Mouse (Mus musculus) limb, embryonic 14.5 days (tissue): ENCODE results near the gene Mt4. TPM values are rescaled to one million over a fixed set of nuclear protein-coding genes. Genes with fewer than 3 reads are reported as not detected.

Experiments
- ATAC-seq: fragments of 200-750 bp; cut with Nextera tagmentation; 2 replicates; pipeline ENCODE4 v1.8.0; 2017; ENCODE audit warnings: low read depth, moderate number of reproducible peaks, moderate TSS enrichment; ENCODE audit not compliant: low FRiP score
- DNase-seq: peaks from one replicate; pipeline ENCODE4 v3.0.0-alpha.2; 2015; ENCODE audit warnings: low spot score
- H3K27ac ChIP-seq: fragments of 300-500 bp; sonication (generic); replicated peaks from 2 replicates; pipeline ENCODE4 v1.5.1; 2014; ENCODE audit warnings: low read depth, mild to moderate bottlenecking, low read length, moderate library complexity, mixed read lengths
- H3K27me3 ChIP-seq: fragments of 300-500 bp; sonication (generic); 2 replicates; pipeline ENCODE4 v1.6.1; 2014; ENCODE audit warnings: low read length, mixed read lengths; ENCODE audit not compliant: control insufficient read depth, insufficient read depth
- H3K36me3 ChIP-seq: fragments of 300-500 bp; sonication (generic); 2 replicates; pipeline ENCODE4 v1.6.1; 2014; ENCODE audit warnings: mild to moderate bottlenecking, low read length, moderate library complexity, mixed read lengths; ENCODE audit not compliant: control insufficient read depth, insufficient read depth
- H3K4me1 ChIP-seq: fragments of 300-500 bp; sonication (generic); 2 replicates; pipeline ENCODE4 v1.6.1; 2014; ENCODE audit warnings: antibody characterized with exemption, low read length, mixed read lengths; ENCODE audit not compliant: control insufficient read depth, insufficient read depth
- H3K4me2 ChIP-seq: fragments of 300-500 bp; sonication (generic); replicated peaks from 2 replicates; pipeline ENCODE4 v1.6.1; 2014; ENCODE audit warnings: low read depth, mild to moderate bottlenecking, low read length, moderate library complexity; ENCODE audit not compliant: severe bottlenecking
- H3K4me3 ChIP-seq: fragments of 300-500 bp; sonication (generic); replicated peaks from 2 replicates; pipeline ENCODE4 v1.5.1; 2014; ENCODE audit warnings: low read length
- H3K9ac ChIP-seq: fragments of 300-500 bp; sonication (generic); 2 replicates; pipeline ENCODE4 v1.6.1; 2014; ENCODE audit warnings: mild to moderate bottlenecking, low read depth, low read length, moderate library complexity; ENCODE audit not compliant: severe bottlenecking
- H3K9me3 ChIP-seq: fragments of 300-500 bp; sonication (generic); 2 replicates; pipeline ENCODE4 v1.6.1; 2016; ENCODE audit warnings: low read length; ENCODE audit not compliant: control insufficient read depth
- POLR2A ChIP-seq: fragments of 200-500 bp; IDR thresholded peaks from 2 replicates; pipeline ENCODE4 v1.8.0; 2012; ENCODE audit warnings: inconsistent platforms, mild to moderate bottlenecking, moderate library complexity, borderline replicate concordance; ENCODE audit not compliant: insufficient read depth, insufficient read length; ENCODE audit errors: extremely low read depth
- WGBS: fragments of 180-500 bp; shearing (Covaris S2); extraction: QIAGEN DNeasy Blood & Tissue Kit; methylation state at CpG from one replicate; pipeline ENCODE4 v1.1.7; 2014; 5-methylcytosine and 5-hydroxymethylcytosine counted together
- polyA plus RNA-seq, 2 experiments: library from polyadenylated mRNA; depleted of rRNA in 1 of 2; stranded (reverse) in 1 of 2; unstranded in 1 of 2; fragments of >200 nt; fragmentation: Nextera tagmentation in 1 of 2; extraction: Ambion mirVana in 1 of 2; gene quantifications; 2 replicates each; pipeline versions ENCODE4 v1.2.1 to v1.2.3; 2012 to 2014

The Mt4 gene
- polyA plus RNA-seq, 2 experiments, result not detected

- Histone ChIP-seq H3K9ac (no peak overlapping the region), H3K4me3 (no peak overlapping the region), H3K27me3 (peaks cover 51% of the 10 kb centered on the region), H3K9me3 (no peaks in the 10 kb centered on the region), H3K4me2 (no peak overlapping the region), H3K4me1 (peaks cover 20% of the 10 kb centered on the region), H3K36me3 (no peaks in the 10 kb centered on the region), H3K27ac (no peak overlapping the region)
- no peak for TF ChIP-seq POLR2A
- WGBS, result 61% methylated on average over 6 of the region's 6 CpGs
- ATAC-seq (no peak), DNase-seq (no peak)
Observed at GRCm38 (mm10) chr8:94185791-94186190, 48.8 kb downstream of the Mt4 start.

GRCm38 (mm10) chr8:94186542-94186941, 49.5 kb downstream of the Mt4 start:
- no peak overlapping the region for H3K27ac ChIP-seq

GRCm38 (mm10) chr8:94187290-94188002, 50.4 kb downstream of the Mt4 start:
- WGBS, result 34% methylated on average over 21 of the region's 21 CpGs
- no peak overlapping the region for H3K27ac ChIP-seq
- H3K9ac ChIP-seq, result no peak overlapping the region
- no peaks in the 10 kb centered on the region for H3K9me3 ChIP-seq
- no peak for TF ChIP-seq POLR2A
- ATAC-seq (no peak), DNase-seq (no peak)
- no peaks in the 10 kb centered on the region for H3K36me3 ChIP-seq
- no peak overlapping the region for H3K4me2 ChIP-seq
- H3K4me3 ChIP-seq, result no peak overlapping the region
- peaks cover 20% of the 10 kb centered on the region for H3K4me1 ChIP-seq
- H3K27me3 ChIP-seq, result peaks cover 38% of the 10 kb centered on the region

More at GRCm38 (mm10) chr8:94186542-94186941, 49.5 kb downstream of the Mt4 start:
- Histone ChIP-seq H3K27me3 (peaks cover 47% of the 10 kb centered on the region), H3K4me2 (peak overlapping the region; percentile 25), H3K9ac (no peak overlapping the region), H3K4me3 (0 out of 2 replicates have a peak overlapping the region, but pooled peaks have one; percentile 8), H3K4me1 (peaks cover 20% of the 10 kb centered on the region), H3K9me3 (no peaks in the 10 kb centered on the region), H3K36me3 (no peaks in the 10 kb centered on the region)
- peak; percentile 69 for ATAC-seq
- WGBS, result 1% methylated on average over 15 of the region's 17 CpGs
- no peak for TF ChIP-seq POLR2A
- DNase-seq, result peak; percentile 66

Other genes with a start within 250 kb of the Mt4 start
- gene Amfr, start 124.4 kb upstream of the Mt4 start, polyA plus RNA-seq (2012; rRNA removed), result 56.9 and 79.0 TPM in 2 replicates
- 55.9 and 56.2 TPM in 2 replicates for gene Amfr, start 124.4 kb upstream of the Mt4 start, polyA plus RNA-seq (2014; fragmentation: Nextera tagmentation; extraction: Ambion mirVana)
- gene Nudt21, start 100.2 kb upstream of the Mt4 start, polyA plus RNA-seq (2012; rRNA removed), result 47.2 and 79.3 TPM in 2 replicates
- gene Nudt21, start 100.2 kb upstream of the Mt4 start, polyA plus RNA-seq (2014; fragmentation: Nextera tagmentation; extraction: Ambion mirVana), result 117 and 118 TPM in 2 replicates
- 13.4 and 13.5 TPM in 2 replicates for gene Ogfod1, start 100.0 kb upstream of the Mt4 start, polyA plus RNA-seq (2012; rRNA removed)
- gene Ogfod1, start 100.0 kb upstream of the Mt4 start, polyA plus RNA-seq (2014; fragmentation: Nextera tagmentation; extraction: Ambion mirVana), result 17.3 and 18.7 TPM in 2 replicates
- gene Bbs2, start 38.3 kb upstream of the Mt4 start, polyA plus RNA-seq (2012; rRNA removed), result 26.1 and 27.3 TPM in 2 replicates
- gene Bbs2, start 38.3 kb upstream of the Mt4 start, polyA plus RNA-seq (2014; fragmentation: Nextera tagmentation; extraction: Ambion mirVana), result 12.7 and 15.1 TPM in 2 replicates
- 2.0 and 3.3 TPM in 2 replicates for gene Mt3, start 15.4 kb downstream of the Mt4 start, polyA plus RNA-seq (2012; rRNA removed)
- 2.8 and 3.8 TPM in 2 replicates for gene Mt3, start 15.4 kb downstream of the Mt4 start, polyA plus RNA-seq (2014; fragmentation: Nextera tagmentation; extraction: Ambion mirVana)
- 32.8 and 51.6 TPM in 2 replicates for gene Mt2, start 35.5 kb downstream of the Mt4 start, polyA plus RNA-seq (2012; rRNA removed)
- 39.6 and 48.1 TPM in 2 replicates for gene Mt2, start 35.5 kb downstream of the Mt4 start, polyA plus RNA-seq (2014; fragmentation: Nextera tagmentation; extraction: Ambion mirVana)
- 91.7 and 100 TPM in 2 replicates for gene Mt1, start 41.9 kb downstream of the Mt4 start, polyA plus RNA-seq (2012; rRNA removed)
- gene Mt1, start 41.9 kb downstream of the Mt4 start, polyA plus RNA-seq (2014; fragmentation: Nextera tagmentation; extraction: Ambion mirVana), result 149 and 158 TPM in 2 replicates
- 60.5 and 64.0 TPM in 2 replicates for gene Nup93, start 77.4 kb downstream of the Mt4 start, polyA plus RNA-seq (2012; rRNA removed)
- gene Nup93, start 77.4 kb downstream of the Mt4 start, polyA plus RNA-seq (2014; fragmentation: Nextera tagmentation; extraction: Ambion mirVana), result 72.3 and 79.9 TPM in 2 replicates
- gene Slc12a3, start 192.0 kb downstream of the Mt4 start, polyA plus RNA-seq (2012; rRNA removed), result 0.08 and 0.10 TPM in 2 replicates
- not detected in 2 replicates for gene Slc12a3, start 192.0 kb downstream of the Mt4 start, polyA plus RNA-seq (2014; fragmentation: Nextera tagmentation; extraction: Ambion mirVana)
- 72.9 and 86.3 TPM in 2 replicates for gene Herpud1, start 249.2 kb downstream of the Mt4 start, polyA plus RNA-seq (2012; rRNA removed)
- 76.8 and 84.1 TPM in 2 replicates for gene Herpud1, start 249.2 kb downstream of the Mt4 start, polyA plus RNA-seq (2014; fragmentation: Nextera tagmentation; extraction: Ambion mirVana)